Mouse (Mus musculus): Measurements from ENCODE around the gene Ltbp1. TPM values are rescaled to one million over a fixed set of nuclear protein-coding genes. Genes with fewer than 3 reads are reported as not detected.

The Ltbp1 gene
- polyA plus RNA-seq (2014; fragmentation: Illumina TruSeq; extraction: RNeasy Lipid Tissue Mini Kit (QIAGEN cat#74804); ENCODE audit: low read depth, low replicate concordance): 26.1 TPM

GRCm38 (mm10) chr17:75005281-75005684 is at the start of gene Ltbp1:
Gene Ltbp1, plus strand, starts transcription at chr17:75005568.

GRCm38 (mm10) chr17:75435599-75435998 is 430.2 kb downstream of the Ltbp1 start, which contains the start of gene Rasgrp3:
Gene Rasgrp3, plus strand, starts transcription at chr17:75435896.

Measured in sigmoid colon, adult 10 weeks (tissue).